Mouse (Mus musculus): ENCODE results near the gene Nsun2. TPM values are rescaled to one million over a fixed set of nuclear protein-coding genes. Genes with fewer than 3 reads are reported as not detected.
"Not testable (repeated sequence)": the region's sequence is repeated elsewhere in the genome, so short reads cannot be mapped to it uniquely, and the experiment has no call there.

Gene Nsun2
- total RNA-seq, 2 experiments from 2014 or later: 117 to 233 TPM

DNA sequence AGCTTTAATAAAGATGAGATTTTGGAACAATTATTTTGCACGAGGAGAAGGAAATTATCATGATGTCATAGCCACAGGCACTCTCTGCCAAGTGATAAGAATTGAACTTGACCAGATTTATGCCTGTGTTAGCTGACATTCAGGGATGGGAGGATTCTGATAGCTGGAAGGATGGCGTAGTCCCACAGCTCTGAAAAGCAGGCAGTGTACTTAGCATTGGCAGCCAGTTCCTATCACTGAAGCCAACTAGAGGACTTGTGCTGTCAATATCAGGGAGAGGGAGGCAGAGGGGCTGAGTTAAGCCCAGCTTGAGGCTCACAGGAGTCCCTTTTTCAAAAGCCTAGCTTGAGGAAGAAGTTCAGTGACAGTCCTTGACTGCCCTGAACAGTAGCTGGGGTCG is 91.0 kb downstream of the Nsun2 start:
- ATAC-seq (replicated peaks; ENCODE audit: poor library complexity, severe bottlenecking): no peak

- ATAC-seq (replicated peaks; ENCODE audit: poor library complexity, severe bottlenecking): no peak
Observed at GRCm38 (mm10) chr13:69627941-69628340, 94.4 kb downstream of the Nsun2 start.

GRCm38 (mm10) chr13:69630576-69630975 is 97.0 kb downstream of the Nsun2 start:
- no peak for ATAC-seq (replicated peaks; ENCODE audit: poor library complexity, severe bottlenecking)

DNA sequence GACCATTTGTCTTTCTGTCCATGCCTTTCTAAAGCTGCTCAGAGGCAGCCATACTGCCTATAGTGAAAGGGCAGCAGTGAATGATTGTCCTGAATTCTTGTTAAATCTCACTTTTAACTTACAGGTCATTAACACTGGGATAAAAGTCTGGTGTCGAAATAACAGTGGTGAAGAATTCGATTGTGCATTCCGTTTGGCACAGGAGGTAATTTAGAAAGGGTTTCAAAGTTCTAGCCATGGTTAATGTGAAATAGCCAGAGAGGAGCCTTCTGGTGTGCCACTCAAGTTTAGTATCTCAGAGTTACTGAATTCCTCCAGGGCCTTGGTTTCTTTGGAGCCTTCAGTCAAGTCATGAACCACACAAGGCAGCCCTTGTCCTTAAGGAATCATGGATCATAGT is 97.6 kb downstream of the Nsun2 start:
- ATAC-seq (replicated peaks; ENCODE audit: poor library complexity, severe bottlenecking): no peak

DNA sequence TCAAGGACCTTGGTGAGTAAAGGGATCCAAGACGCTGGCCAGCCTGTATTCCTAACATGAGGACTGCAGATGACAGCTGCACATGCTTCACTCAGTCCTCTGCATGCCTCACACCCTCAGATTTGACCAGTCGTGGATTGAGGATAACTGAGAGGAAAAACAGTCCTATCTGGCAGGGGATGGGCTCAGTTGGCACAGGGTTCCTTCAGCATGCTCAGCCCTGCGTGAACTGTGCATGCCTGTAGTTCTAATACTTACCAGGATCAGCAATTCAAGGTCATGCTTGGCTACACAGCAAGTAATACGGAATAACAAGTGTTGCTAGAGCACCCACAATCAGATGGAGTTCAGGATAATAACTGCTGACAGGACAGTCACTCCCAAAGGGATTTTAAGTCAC is 98.1 kb downstream of the Nsun2 start:
- no peak for ATAC-seq (replicated peaks; ENCODE audit: poor library complexity, severe bottlenecking)

DNA sequence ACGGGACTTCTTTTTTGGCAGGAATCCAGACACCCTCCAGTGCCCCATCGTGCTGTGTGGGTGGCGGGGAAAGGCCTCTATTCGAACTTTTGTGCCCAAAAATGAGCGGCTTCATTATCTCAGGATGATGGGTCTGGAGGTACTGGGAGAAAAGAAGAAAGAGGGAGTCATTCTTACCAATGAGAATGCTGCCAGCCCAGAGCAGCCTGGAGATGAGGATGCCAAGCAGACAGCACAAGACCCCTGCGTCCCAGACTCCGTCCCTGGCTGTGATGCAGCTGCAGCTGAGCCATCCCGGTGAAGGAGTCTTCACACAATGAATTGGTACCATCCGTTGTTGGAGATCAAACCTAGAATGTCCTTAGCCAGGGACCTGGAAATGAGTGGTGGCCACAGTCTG is 100.0 kb downstream of the Nsun2 start:
- ATAC-seq (replicated peaks; ENCODE audit: poor library complexity, severe bottlenecking): no peak

DNA sequence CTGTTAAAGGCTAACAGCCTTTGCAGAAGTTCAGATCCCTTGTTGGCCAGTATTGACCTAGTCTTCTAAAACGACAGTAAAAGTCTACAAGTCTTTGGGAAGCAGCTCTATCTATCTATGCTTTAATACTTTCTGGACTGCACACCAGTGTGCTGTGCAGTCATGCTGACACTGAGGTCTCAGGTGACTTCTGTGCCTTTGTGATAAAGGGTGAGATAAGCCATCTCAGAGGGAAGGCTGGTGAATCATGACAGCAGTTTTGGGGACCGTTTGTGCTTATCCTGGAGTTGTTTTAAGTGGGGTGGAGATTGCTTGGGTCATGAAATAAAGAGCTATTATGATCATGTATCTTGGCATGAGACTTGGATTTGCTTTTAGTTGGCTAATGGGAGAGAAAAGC is 100.4 kb downstream of the Nsun2 start:
- ATAC-seq (replicated peaks; ENCODE audit: poor library complexity, severe bottlenecking): no peak

DNA sequence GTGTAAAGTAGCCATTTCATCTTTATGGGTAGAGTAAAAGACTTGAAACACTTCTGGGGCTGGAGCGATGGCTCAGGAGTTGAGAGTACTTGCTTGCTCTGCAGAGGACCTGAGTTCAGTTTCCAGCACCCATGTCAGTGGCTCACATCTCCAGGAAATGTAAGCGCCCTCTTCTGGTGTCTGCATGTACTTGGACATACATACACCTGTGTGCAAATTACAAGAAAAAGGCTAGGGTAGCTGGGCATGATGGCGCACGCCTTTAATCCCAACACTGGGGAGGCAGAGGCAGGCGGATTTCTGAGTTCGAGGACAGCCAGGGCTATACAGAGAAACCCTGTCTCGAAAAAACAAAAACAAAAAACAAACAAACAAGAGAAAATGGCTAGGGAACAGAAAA is 102.3 kb downstream of the Nsun2 start:
- ATAC-seq (replicated peaks; ENCODE audit: poor library complexity, severe bottlenecking): not testable (repeated sequence)

DNA sequence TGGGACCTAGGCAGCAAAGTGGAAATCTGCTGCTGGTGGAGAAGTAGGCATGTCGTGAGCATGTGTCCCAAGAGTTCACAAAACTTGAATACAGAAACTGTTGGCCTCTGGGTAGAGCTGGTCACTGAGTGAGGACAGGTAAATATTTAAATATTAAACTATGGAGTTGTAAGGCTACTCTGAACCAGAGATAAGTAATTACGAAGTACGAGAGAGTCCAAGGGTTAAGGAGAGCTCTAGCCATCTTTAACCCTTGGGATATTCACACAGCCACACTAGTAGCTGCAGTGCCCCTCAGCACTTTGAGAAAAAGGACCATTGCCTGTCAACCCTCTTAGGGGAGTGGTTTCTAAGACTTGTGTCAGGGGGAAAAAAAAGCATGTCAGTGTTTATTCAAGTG is 102.8 kb downstream of the Nsun2 start:
- no peak for ATAC-seq (replicated peaks; ENCODE audit: poor library complexity, severe bottlenecking)

- no peak for ATAC-seq (replicated peaks; ENCODE audit: poor library complexity, severe bottlenecking)
Observed at GRCm38 (mm10) chr13:69636816-69637215, 103.3 kb downstream of the Nsun2 start.

DNA sequence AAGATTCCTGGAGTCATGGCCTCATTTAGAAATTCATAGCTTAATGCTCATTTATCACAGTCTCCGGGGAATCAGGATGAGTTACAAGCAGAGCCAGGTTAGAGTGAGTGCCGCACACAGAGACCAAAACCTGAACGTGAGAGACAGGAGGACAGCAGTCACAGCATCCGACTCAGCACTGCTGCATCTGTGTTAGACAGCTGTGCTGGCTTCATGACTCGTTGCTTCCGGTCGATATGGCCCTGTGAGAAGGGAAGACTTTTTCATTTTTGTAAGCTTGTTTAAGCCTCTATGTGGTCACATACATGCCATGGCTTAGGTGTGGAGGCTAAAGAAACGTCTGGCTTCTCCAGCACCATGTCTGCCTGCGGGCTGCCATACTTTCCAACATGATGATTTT is 104.1 kb downstream of the Nsun2 start:
- no peak for ATAC-seq (replicated peaks; ENCODE audit: poor library complexity, severe bottlenecking)

GRCm38 (mm10) chr13:69638108-69638626 is 104.6 kb downstream of the Nsun2 start:
- ATAC-seq (replicated peaks; ENCODE audit: poor library complexity, severe bottlenecking): no peak

DNA sequence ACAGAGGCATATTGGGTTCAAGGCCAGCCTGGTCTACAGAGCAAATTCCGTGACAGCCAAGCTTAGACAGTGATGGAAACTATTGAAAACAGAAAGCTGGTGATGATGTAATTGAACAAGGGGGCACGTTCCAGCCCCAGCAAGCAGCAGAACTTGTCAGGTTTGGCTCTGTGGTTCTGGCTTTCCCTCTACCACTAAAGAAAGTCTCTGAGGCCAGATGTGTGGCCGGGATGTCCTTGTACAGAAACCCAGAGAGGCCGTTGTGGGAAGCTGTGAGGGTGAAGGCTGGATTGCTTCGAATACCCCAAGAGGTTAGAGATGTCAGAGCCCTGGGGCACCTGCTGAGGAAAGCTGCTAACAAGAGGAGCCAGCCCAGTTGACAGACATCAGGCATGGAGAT is 105.7 kb downstream of the Nsun2 start:
- ATAC-seq (replicated peaks; ENCODE audit: poor library complexity, severe bottlenecking): no peak

- ATAC-seq (replicated peaks; ENCODE audit: poor library complexity, severe bottlenecking): no peak
Observed at GRCm38 (mm10) chr13:69640126-69640525, 106.6 kb downstream of the Nsun2 start.

DNA sequence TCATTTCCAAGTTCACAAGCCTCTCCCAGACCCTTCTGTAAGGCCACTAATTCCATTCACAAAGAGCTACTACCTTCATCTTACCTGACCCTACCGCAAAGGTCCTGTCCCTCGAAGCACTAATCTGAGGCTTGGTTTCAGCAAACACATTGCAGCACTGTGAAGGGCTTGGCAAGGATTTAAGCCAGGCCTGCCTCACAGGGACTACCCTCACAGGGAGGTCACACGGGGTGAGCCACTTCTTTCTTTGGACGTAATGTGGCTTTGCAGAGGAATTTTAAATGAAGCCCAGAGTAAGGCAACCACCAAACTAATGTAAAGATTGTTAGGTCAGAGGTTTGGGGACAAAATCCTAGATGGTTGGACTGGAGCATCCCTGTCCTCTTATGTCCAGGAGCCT is 107.0 kb downstream of the Nsun2 start:
- no peak for ATAC-seq (replicated peaks; ENCODE audit: poor library complexity, severe bottlenecking)

DNA sequence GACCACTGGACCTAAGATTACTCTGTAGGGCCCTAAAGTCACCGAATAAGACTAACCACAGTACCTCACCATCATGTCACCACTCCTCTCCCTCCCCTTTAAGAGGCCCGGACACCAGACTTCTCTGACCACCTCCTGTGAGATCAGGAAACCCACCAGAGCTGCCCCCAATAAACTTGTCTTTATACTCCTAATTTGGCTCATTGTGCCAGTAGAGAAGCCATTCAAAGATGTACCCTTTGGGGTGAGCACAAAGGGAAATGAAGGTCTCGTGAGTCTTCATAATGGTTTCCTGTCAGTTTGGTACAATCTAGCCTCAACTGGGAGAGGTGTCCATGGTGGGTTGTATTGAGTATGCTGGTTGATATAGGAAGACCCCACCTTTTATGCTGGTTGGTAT is 107.5 kb downstream of the Nsun2 start:
- ATAC-seq (replicated peaks; ENCODE audit: poor library complexity, severe bottlenecking): no peak

- no peak for ATAC-seq (replicated peaks; ENCODE audit: poor library complexity, severe bottlenecking)
Observed at GRCm38 (mm10) chr13:69642656-69643216, 109.2 kb downstream of the Nsun2 start.

DNA sequence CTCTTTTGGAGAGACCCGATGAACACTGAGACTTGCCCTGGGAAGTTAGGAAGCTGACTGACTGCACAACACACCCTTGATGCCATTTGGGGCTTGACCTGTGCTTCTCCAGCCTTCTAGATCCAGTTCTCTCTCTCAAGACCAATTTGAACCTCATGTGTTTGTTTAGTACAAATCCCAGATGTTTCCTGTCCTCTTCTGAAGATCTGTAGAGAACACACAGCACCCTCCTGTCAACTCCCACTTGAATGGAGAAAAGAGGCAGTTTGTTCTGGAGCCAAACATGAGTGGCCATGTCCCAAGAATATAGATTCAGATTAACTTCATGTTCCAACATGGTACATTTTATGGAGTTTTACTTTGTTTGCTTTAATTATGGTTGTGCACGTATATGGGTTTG is 110.4 kb downstream of the Nsun2 start:
- ATAC-seq (replicated peaks; ENCODE audit: poor library complexity, severe bottlenecking): no peak

- peak; percentile 54 for ATAC-seq (replicated peaks; ENCODE audit: poor library complexity, severe bottlenecking)
Observed at GRCm38 (mm10) chr13:69644427-69645166, 111.1 kb downstream of the Nsun2 start.

DNA sequence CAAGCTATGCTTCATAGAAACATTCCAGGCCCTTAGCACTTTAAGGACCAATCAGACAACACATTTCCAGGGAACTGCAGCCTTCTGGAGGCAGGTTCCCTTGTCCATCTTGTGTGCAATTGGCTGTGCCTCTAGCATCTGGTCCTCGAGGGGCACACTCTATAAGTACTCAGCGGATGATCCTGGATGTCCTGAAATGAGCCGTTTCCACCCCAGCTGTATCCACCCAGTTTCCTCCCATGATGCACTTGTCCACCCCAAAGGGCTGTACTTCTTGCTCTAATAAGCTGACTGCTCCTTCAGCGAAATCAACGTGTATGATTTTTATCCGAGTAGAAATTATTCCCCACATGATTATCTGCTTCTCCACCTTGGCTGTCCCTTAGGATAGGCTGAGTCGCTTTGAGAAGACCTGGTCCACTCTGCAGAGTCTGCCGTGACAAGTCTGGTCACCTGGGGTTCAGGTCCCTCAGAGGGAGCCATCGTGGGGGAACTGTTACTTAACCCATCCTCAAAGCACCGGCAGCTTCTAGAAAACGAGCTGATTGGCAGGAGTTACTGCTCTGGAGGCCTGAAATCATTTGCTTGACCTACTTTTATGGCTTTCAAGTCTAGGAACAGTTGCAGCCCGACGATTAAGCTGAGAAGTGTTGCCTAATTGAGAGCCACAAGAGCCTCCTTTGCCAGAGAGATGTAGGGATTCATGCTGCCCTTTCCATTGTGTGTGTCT is 112.3 kb downstream of the Nsun2 start:
- no peak for ATAC-seq (replicated peaks; ENCODE audit: poor library complexity, severe bottlenecking)

GRCm38 (mm10) chr13:69646481-69646880 is 112.9 kb downstream of the Nsun2 start:
- ATAC-seq (replicated peaks; ENCODE audit: poor library complexity, severe bottlenecking): no peak

All from granulocyte monocyte progenitor cell, adult 5-6 weeks (primary cell).